25 mouse cellular contexts compared by ENCODE assay signal in genomic region chr1:169699184-169699583, GRCm38 (mm10). TPM values are rescaled to one million over a fixed set of nuclear protein-coding genes. Genes with fewer than 3 reads are reported as not detected.
"Had no signal": no experiment of that assay in that cellular context is flagged by ENCODE, and none has a peak within 500 bp of the region (broad histone marks: within the 10 kb centered on the region; RNA-seq: fewer than 3 reads in every experiment).

No protein-coding gene starts in this region.

- H3K4me3 ChIP-seq: kidney, embryonic 15.5 days; layer of hippocampus, adult 2 months; limb, embryonic 10.5 days; limb, embryonic 13.5 days; liver, embryonic 12.5 days; liver, embryonic 15.5 days; lung, embryonic 15.5 days; midbrain, embryonic 12.5 days; midbrain, embryonic 15.5 days; neural tube, embryonic 13.5 days; stomach, embryonic 15.5 days had no signal

- H3K4me1 ChIP-seq: kidney, embryonic 15.5 days; limb, embryonic 10.5 days; limb, embryonic 13.5 days; liver, embryonic 12.5 days; liver, embryonic 15.5 days; lung, embryonic 15.5 days; midbrain, embryonic 12.5 days; midbrain, embryonic 15.5 days; neural tube, embryonic 13.5 days; stomach, embryonic 15.5 days had no signal

- H3K27ac ChIP-seq: kidney, embryonic 15.5 days; layer of hippocampus, adult 2 months; limb, embryonic 10.5 days; limb, embryonic 13.5 days; liver, embryonic 12.5 days; liver, embryonic 15.5 days; lung, embryonic 15.5 days; midbrain, embryonic 12.5 days; midbrain, embryonic 15.5 days; neural tube, embryonic 13.5 days; stomach, embryonic 15.5 days had no signal

- DNase-seq: kidney, adult 8-10 months; kidney, postnatal 14 days; layer of hippocampus, adult 9-11 months; liver; lung, adult 18-20 months; lung, postnatal 10 days; lung, postnatal 4 days; retina, postnatal 1 day; right cerebral cortex, postnatal 25 days; spleen, adult 18-20 months; thymus, postnatal 25 days had no signal

RNA-seq across cellular contexts. Expression of gene Rgs5, which starts 43.9 kb away (rescaled TPM):
- total RNA-seq: megakaryocyte-erythroid progenitor cell, adult 5-6 weeks; neutrophil, adult 5-6 weeks had no signal

RNA-seq across cellular contexts. Expression of gene Rgs4, which starts 48.3 kb away (rescaled TPM):
- total RNA-seq: megakaryocyte progenitor cell, adult 5-6 weeks; megakaryocyte-erythroid progenitor cell, adult 5-6 weeks; neutrophil, adult 5-6 weeks had no signal
